ENCODE assay signal across 1 mouse cellular context in genomic region chr7:3290257-3291033, GRCm38 (mm10).
TF ChIP-seq lines count a peak whose summit lies in the region.

No protein-coding gene starts in this region.

TF ChIP-seq in myocyte, 11 proteins besides CTCF, POLR2A, EP300 and RAD21 (continued from another document):
- TF ChIP-seq MYOG (IDR thresholded peaks at IDR 0.05; ENCODE audit: control insufficient read depth in 1 of 3, insufficient read depth in 1 of 3, insufficient read length in 2 of 3, low read depth in 2 of 3) (peak; percentile 65 to 86 (median 75)), TCF3 (IDR thresholded peaks at IDR 0.05; ENCODE audit: insufficient read length, low read depth) (peak; percentile 26), E2F4 (IDR thresholded peaks at IDR 0.05; ENCODE audit: insufficient read depth) (no peak), REST (IDR thresholded peaks at IDR 0.05; ENCODE audit: insufficient read depth, insufficient read length) (no peak)
